Mouse (Mus musculus) 3134 (cell line): ENCODE measurements around the gene Foxn2.

Experiments
- DNase-seq: peaks from one replicate; pipeline ENCODE4 v3.0.0-alpha.2; 2011; ENCODE audit warnings: low spot score; ENCODE audit not compliant: insufficient read length; ENCODE audit errors: extremely low read depth

Gene Foxn2

GRCm38 (mm10) chr17:88491366-88492106 lies 51.0 kb downstream of the Foxn2 start:
- no peak for DNase-seq

- no peak for DNase-seq
These were observed 51.6 kb downstream of the Foxn2 start for GRCm38 (mm10) chr17:88492107-88492460.

GRCm38 (mm10) chr17:88493551-88493950 lies 53.0 kb downstream of the Foxn2 start:
- no peak for DNase-seq

- no peak for DNase-seq
These were observed 53.7 kb downstream of the Foxn2 start for GRCm38 (mm10) chr17:88494121-88494771.

- DNase-seq, result no peak
These were observed 54.2 kb downstream of the Foxn2 start for GRCm38 (mm10) chr17:88494772-88495132.

GRCm38 (mm10) chr17:88498090-88498682 lies 57.7 kb downstream of the Foxn2 start:
- no peak for DNase-seq

- DNase-seq, result no peak
These were observed 63.5 kb downstream of the Foxn2 start for GRCm38 (mm10) chr17:88504056-88504455.

GRCm38 (mm10) chr17:88505275-88505723 lies 64.8 kb downstream of the Foxn2 start:
- DNase-seq, result no peak

- no peak for DNase-seq
These were observed 65.4 kb downstream of the Foxn2 start for GRCm38 (mm10) chr17:88505941-88506340.

GRCm38 (mm10) chr17:88507376-88507775 lies 66.9 kb downstream of the Foxn2 start:
- no peak for DNase-seq

- DNase-seq, result peak; percentile 95
These were observed 68.5 kb downstream of the Foxn2 start for GRCm38 (mm10) chr17:88508846-88509508.

- DNase-seq, result no peak
These were observed 69.5 kb downstream of the Foxn2 start for GRCm38 (mm10) chr17:88509999-88510398.

GRCm38 (mm10) chr17:88511095-88511551 lies 70.6 kb downstream of the Foxn2 start:
- peak; percentile 50 for DNase-seq

GRCm38 (mm10) chr17:88516477-88516876 lies 76.0 kb downstream of the Foxn2 start:
- no peak for DNase-seq

- no peak for DNase-seq
These were observed 87.3 kb downstream of the Foxn2 start for GRCm38 (mm10) chr17:88527781-88528180.

- DNase-seq, result peak; percentile 97
These were observed 89.2 kb downstream of the Foxn2 start, which contains the start of gene Ppp1r21 for GRCm38 (mm10) chr17:88529519-88530235. Gene Ppp1r21, plus strand, starts transcription at chr17:88530118.

- DNase-seq, result no peak
These were observed 89.7 kb downstream of the Foxn2 start for GRCm38 (mm10) chr17:88530236-88530619.

GRCm38 (mm10) chr17:88530667-88531066 lies 90.2 kb downstream of the Foxn2 start:
- DNase-seq, result no peak

- DNase-seq, result no peak
These were observed 90.7 kb downstream of the Foxn2 start for GRCm38 (mm10) chr17:88531176-88531575.

- no peak for DNase-seq
These were observed 97.4 kb downstream of the Foxn2 start for GRCm38 (mm10) chr17:88537842-88538430.
